Mouse (Mus musculus): ENCODE data around the gene Cryga. TPM values are rescaled to one million over a fixed set of nuclear protein-coding genes. Genes with fewer than 3 reads are reported as not detected.

Gene Cryga
- polyA plus RNA-seq, 1 experiment from 2014 or later, result not detected

- Histone ChIP-seq H3K36me3 (ENCODE audit: control insufficient read depth, insufficient read depth, low read length) (no peaks in the 10 kb centered on the region), H3K9ac (ENCODE audit: low read length) (no peak overlapping the region), H3K4me1 (replicated peaks; ENCODE audit: control insufficient read depth, insufficient read depth, low read length) (no peaks in the 10 kb centered on the region), H3K27ac (ENCODE audit: low read depth) (no peak overlapping the region), H3K9me3 (ENCODE audit: control insufficient read depth, low read length) (no peaks in the 10 kb centered on the region), H3K4me3 (ENCODE audit: low read depth, low read length) (no peak overlapping the region), H3K4me2 (ENCODE audit: low read length) (no peak overlapping the region), H3K27me3 (replicated peaks; ENCODE audit: control insufficient read depth, insufficient read depth, low read length) (no peaks in the 10 kb centered on the region)
- 69% methylated on average over 25 of the region's 25 CpGs for whole genome bisulfite sequencing
- ATAC-seq (replicated peaks; ENCODE audit: low FRiP score, low TSS enrichment, low read depth), result no peak
- DNase-seq (ENCODE audit: low spot score), result no peak
Measured at GRCm38 (mm10) chr1:65109756-65110435, 6.7 kb upstream of the Cryga start.

DNA sequence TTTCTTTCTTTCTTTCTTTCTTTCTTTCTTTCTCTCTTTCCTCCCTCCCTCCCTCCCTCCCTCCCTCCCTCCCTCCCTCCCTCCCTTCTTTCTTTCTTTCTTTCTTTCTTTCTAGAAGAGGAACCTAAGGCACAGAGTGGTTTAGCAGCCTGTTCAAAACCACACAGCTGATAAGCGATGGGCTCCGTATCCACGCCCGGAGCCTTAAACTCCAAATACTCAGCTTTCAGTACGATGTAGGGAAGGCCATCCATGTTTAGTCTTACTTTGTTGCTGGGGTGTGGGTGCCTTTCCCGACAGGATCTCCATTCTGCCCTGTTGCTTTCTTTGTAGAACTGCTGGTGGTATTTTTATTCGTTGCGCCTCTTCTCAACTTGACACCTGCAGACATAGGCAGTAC is 6.0 kb upstream of the Cryga start:
- no peak for ATAC-seq (replicated peaks; ENCODE audit: low FRiP score, low TSS enrichment, low read depth)
- 83% methylated on average over 8 of the region's 8 CpGs for WGBS
- H3K36me3 ChIP-seq (ENCODE audit: control insufficient read depth, insufficient read depth, low read length), result no peaks in the 10 kb centered on the region

DNA sequence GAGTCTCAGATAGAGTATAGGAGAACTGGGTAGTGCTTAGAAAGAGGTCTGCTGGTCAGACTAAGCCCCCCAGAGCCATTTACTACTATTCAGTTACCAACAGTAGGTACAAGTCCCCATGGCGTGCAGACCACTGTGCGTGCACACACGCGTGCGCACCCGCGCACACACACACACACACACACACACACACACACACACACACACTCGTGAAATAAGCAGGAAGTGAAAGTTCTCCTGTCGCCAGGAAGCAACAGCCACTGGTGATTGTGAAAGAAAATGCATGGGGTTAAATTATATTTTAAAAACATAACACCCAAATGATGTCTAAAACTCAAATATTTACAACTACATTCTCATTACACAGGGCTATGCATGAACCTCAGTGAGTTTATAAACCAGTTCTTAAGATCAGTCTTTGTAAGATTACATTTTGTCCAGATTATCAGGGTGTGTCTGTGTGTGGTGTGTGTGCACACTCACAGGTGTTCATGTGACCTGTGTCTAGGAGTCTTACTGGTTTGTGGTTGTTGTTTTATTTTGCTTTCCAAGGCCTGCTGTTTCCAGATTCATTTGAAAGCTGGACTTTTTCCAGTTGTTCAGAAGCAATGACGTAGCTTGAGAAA is 4.6 kb upstream of the Cryga start:
- Histone ChIP-seq H3K27ac (ENCODE audit: low read depth) (no peak overlapping the region), H3K4me2 (ENCODE audit: low read length) (no peak overlapping the region), H3K36me3 (ENCODE audit: control insufficient read depth, insufficient read depth, low read length) (no peaks in the 10 kb centered on the region), H3K27me3 (replicated peaks; ENCODE audit: control insufficient read depth, insufficient read depth, low read length) (no peaks in the 10 kb centered on the region), H3K9me3 (ENCODE audit: control insufficient read depth, low read length) (no peaks in the 10 kb centered on the region), H3K9ac (ENCODE audit: low read length) (no peak overlapping the region), H3K4me3 (ENCODE audit: low read depth, low read length) (no peak overlapping the region), H3K4me1 (replicated peaks; ENCODE audit: control insufficient read depth, insufficient read depth, low read length) (no peaks in the 10 kb centered on the region)
- WGBS, result 87% methylated on average over 10 of the region's 10 CpGs
- DNase-seq (ENCODE audit: low spot score) (no peak), ATAC-seq (replicated peaks; ENCODE audit: low FRiP score, low TSS enrichment, low read depth) (no peak)

More for the DNA sequence above, 6.0 kb upstream of the Cryga start:
- Histone ChIP-seq H3K4me1 (replicated peaks; ENCODE audit: control insufficient read depth, insufficient read depth, low read length) (no peaks in the 10 kb centered on the region), H3K27ac (ENCODE audit: low read depth) (no peak overlapping the region), H3K9me3 (ENCODE audit: control insufficient read depth, low read length) (no peaks in the 10 kb centered on the region), H3K4me2 (ENCODE audit: low read length) (no peak overlapping the region), H3K4me3 (ENCODE audit: low read depth, low read length) (no peak overlapping the region), H3K27me3 (replicated peaks; ENCODE audit: control insufficient read depth, insufficient read depth, low read length) (no peaks in the 10 kb centered on the region), H3K9ac (ENCODE audit: low read length) (no peak overlapping the region)
- no peak for DNase-seq (ENCODE audit: low spot score)

DNA sequence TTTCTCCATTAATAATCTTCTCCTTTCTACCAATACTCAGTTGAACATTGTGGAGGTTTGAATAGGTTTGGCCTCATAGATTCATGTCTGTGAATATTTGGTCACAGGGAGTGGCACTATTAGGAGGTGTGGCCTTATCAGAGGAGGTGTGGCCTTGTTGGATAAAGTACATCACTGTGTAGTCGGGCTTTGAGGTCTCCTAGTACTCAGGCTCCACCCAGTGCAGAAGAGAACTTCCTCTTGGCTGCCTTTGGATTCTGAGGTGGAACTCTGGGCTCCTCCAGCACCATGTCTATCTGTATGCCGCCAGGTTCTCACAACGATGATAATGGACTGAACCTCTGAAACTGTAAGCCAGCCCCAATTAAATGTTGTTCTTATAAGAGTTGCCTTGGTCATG is 6.2 kb downstream of the Cryga start:
- Histone ChIP-seq H3K27ac (ENCODE audit: low read depth) (no peak overlapping the region), H3K9ac (ENCODE audit: low read length) (no peak overlapping the region), H3K4me1 (replicated peaks; ENCODE audit: control insufficient read depth, insufficient read depth, low read length) (no peaks in the 10 kb centered on the region), H3K36me3 (ENCODE audit: control insufficient read depth, insufficient read depth, low read length) (no peaks in the 10 kb centered on the region), H3K27me3 (replicated peaks; ENCODE audit: control insufficient read depth, insufficient read depth, low read length) (no peaks in the 10 kb centered on the region), H3K4me2 (ENCODE audit: low read length) (no peak overlapping the region), H3K4me3 (ENCODE audit: low read depth, low read length) (no peak overlapping the region), H3K9me3 (ENCODE audit: control insufficient read depth, low read length) (no peaks in the 10 kb centered on the region)
- WGBS, result 83% methylated on average over 3 of the region's 3 CpGs
- DNase-seq (ENCODE audit: low spot score) (no peak), ATAC-seq (replicated peaks; ENCODE audit: low FRiP score, low TSS enrichment, low read depth) (no peak)

- Histone ChIP-seq H3K9me3 (ENCODE audit: control insufficient read depth, low read length) (no peaks in the 10 kb centered on the region), H3K4me2 (ENCODE audit: low read length) (no peak overlapping the region), H3K27ac (ENCODE audit: low read depth) (no peak overlapping the region), H3K27me3 (replicated peaks; ENCODE audit: control insufficient read depth, insufficient read depth, low read length) (no peaks in the 10 kb centered on the region), H3K9ac (ENCODE audit: low read length) (no peak overlapping the region), H3K4me3 (ENCODE audit: low read depth, low read length) (no peak overlapping the region), H3K36me3 (ENCODE audit: control insufficient read depth, insufficient read depth, low read length) (no peaks in the 10 kb centered on the region), H3K4me1 (replicated peaks; ENCODE audit: control insufficient read depth, insufficient read depth, low read length) (no peaks in the 10 kb centered on the region)
- ATAC-seq (replicated peaks; ENCODE audit: low FRiP score, low TSS enrichment, low read depth) (no peak), DNase-seq (ENCODE audit: low spot score) (no peak)
- 91% methylated on average over 3 of the region's 3 CpGs for WGBS
Measured at GRCm38 (mm10) chr1:65091566-65091965, 11.6 kb downstream of the Cryga start.

DNA sequence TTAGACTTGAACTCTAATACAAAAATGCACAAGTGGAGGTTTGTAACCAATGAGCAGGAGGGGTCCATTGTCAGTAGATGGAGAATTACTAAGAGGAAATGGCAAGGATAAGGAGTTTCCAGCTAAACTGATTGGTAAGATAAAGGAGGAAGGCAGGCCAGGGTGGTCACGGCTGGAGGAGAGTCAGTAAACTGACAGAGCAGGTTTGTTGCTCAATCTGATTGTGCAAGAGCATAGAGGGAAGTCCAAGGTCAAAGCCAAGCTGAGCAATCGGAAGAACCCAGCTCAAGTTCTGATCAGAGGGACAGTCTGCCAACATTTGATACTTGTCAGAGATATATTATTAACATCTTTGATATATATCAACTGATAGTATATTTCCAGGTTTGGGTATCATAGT is 12.8 kb downstream of the Cryga start:
- 55% methylated on average over 2 of the region's 2 CpGs for WGBS
- H3K4me3 ChIP-seq (ENCODE audit: low read depth, low read length), result no peak overlapping the region
- no peaks in the 10 kb centered on the region for H3K36me3 ChIP-seq (ENCODE audit: control insufficient read depth, insufficient read depth, low read length)
- ATAC-seq (replicated peaks; ENCODE audit: low FRiP score, low TSS enrichment, low read depth) (no peak), DNase-seq (ENCODE audit: low spot score) (no peak)
- no peak overlapping the region for H3K27ac ChIP-seq (ENCODE audit: low read depth)
- no peak overlapping the region for H3K4me2 ChIP-seq (ENCODE audit: low read length)
- no peak overlapping the region for H3K9ac ChIP-seq (ENCODE audit: low read length)
- no peaks in the 10 kb centered on the region for H3K27me3 ChIP-seq (replicated peaks; ENCODE audit: control insufficient read depth, insufficient read depth, low read length)
- no peaks in the 10 kb centered on the region for H3K4me1 ChIP-seq (replicated peaks; ENCODE audit: control insufficient read depth, insufficient read depth, low read length)
- no peaks in the 10 kb centered on the region for H3K9me3 ChIP-seq (ENCODE audit: control insufficient read depth, low read length)

DNA sequence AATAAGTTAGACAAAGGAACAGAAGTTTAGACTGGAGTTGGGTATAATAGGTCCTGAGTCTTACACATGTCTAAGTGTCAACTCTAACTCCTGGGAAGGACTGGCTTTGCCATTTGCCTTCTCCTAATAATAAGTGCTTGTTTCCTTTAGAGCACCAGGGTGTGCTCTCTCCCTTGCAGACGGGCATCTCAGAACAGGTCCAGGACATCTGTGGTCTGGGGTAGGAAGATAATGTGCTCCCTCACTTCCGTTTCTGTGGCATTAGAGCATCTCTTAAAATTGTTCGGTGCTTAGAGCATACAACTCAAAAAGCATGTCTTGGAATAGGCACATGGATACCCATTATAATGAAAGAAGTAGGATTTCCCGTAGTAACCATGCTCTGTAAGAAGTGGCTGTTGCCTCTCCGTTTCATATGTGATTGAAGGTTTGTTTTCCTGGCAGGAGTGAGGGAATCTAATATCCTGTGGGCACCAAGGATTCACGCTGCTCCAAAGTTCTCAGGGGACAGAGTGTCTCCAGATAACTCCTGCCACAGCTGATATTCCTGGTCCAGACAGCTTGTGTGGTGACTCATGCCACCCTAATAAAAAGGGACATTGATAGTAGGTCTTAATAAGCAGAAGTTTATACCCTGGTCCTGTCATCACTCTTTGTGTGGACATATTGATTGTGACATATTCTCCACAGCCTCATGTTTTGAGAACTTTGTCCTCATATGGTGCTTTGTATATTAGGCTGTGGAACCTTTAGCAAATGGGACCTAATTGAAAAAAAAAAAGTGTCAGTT is 14.4 kb downstream of the Cryga start:
- no peak overlapping the region for H3K9ac ChIP-seq (ENCODE audit: low read length)
- H3K4me3 ChIP-seq (ENCODE audit: low read depth, low read length), result no peak overlapping the region

DNA sequence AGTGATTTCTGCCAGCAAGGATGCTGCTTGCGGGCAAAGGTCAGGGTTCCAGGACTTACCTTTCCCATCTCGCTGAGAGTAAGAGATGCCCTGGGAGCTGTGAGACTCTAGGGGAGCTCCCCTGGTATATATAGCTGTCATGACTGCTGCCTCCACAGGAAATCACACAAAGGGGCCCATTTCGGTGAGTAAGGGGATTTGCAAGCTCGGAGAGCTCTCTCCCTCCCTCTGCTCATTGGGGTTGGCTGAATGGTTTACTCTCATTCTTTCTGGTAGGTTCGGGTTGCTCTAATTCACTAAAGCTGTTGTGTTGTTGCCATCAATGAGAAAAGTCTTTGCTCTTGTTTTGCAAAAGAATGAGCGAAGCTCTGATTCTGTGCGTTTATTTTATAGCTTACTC is 21.0 kb downstream of the Cryga start, which contains the start of gene Crygb:
Gene Crygb (minus strand): TSS at position 101 of the 400 bp plus-strand sequence.
- no peak within 1 kb of the TSS for H3K27ac ChIP-seq (ENCODE audit: low read depth)
- ATAC-seq (replicated peaks; ENCODE audit: low FRiP score, low TSS enrichment, low read depth), result no peak

More for the DNA sequence above, 14.4 kb downstream of the Cryga start:
- ATAC-seq (replicated peaks; ENCODE audit: low FRiP score, low TSS enrichment, low read depth) (no peak), DNase-seq (ENCODE audit: low spot score) (no peak)
- H3K27ac ChIP-seq (ENCODE audit: low read depth), result no peak overlapping the region
- H3K4me1 ChIP-seq (replicated peaks; ENCODE audit: control insufficient read depth, insufficient read depth, low read length), result no peaks in the 10 kb centered on the region
- no peaks in the 10 kb centered on the region for H3K27me3 ChIP-seq (replicated peaks; ENCODE audit: control insufficient read depth, insufficient read depth, low read length)
- H3K4me2 ChIP-seq (ENCODE audit: low read length), result no peak overlapping the region
- no peaks in the 10 kb centered on the region for H3K36me3 ChIP-seq (ENCODE audit: control insufficient read depth, insufficient read depth, low read length)
- no peaks in the 10 kb centered on the region for H3K9me3 ChIP-seq (ENCODE audit: control insufficient read depth, low read length)
- WGBS, result 78% methylated on average over 6 of the region's 6 CpGs

More for the DNA sequence above, 21.0 kb downstream of the Cryga start, which contains the start of gene Crygb:
- H3K27me3 ChIP-seq (replicated peaks; ENCODE audit: control insufficient read depth, insufficient read depth, low read length), result no peaks in the 10 kb centered on the region
- H3K36me3 ChIP-seq (ENCODE audit: control insufficient read depth, insufficient read depth, low read length), result no peaks in the 10 kb centered on the region
- no peaks in the 10 kb centered on the region for H3K9me3 ChIP-seq (ENCODE audit: control insufficient read depth, low read length)
- H3K4me1 ChIP-seq (replicated peaks; ENCODE audit: control insufficient read depth, insufficient read depth, low read length), result no peaks in the 10 kb centered on the region
- H3K4me2 ChIP-seq (ENCODE audit: low read length), result no peak within 1 kb of the TSS
- 35% methylated on average over 7 of the region's 7 CpGs for WGBS
- no peak within 1 kb of the TSS for H3K9ac ChIP-seq (ENCODE audit: low read length)
- no peak within 1 kb of the TSS for H3K4me3 ChIP-seq (ENCODE audit: low read depth, low read length)
- no peak for DNase-seq (ENCODE audit: low spot score)

Measured in intestine, embryonic 14.5 days (tissue).